Mouse (Mus musculus) limb, embryonic 15.5 days (tissue): ENCODE data around the gene Ptpn23. TPM values are rescaled to one million over a fixed set of nuclear protein-coding genes. Genes with fewer than 3 reads are reported as not detected.
"Not testable (repeated sequence)": the region's sequence is repeated elsewhere in the genome, so short reads cannot be mapped to it uniquely, and the experiment has no call there.

Source experiments
- ATAC-seq: fragments of 200-750 bp; cut with Nextera tagmentation; 2 replicates; pipeline ENCODE4 v1.8.0; 2017; ENCODE audit warnings: low read depth, moderate TSS enrichment; ENCODE audit not compliant: insufficient number of reproducible peaks, low FRiP score, low TSS enrichment
- H3K27ac ChIP-seq: fragments of 300-500 bp; sonication (generic); 2 replicates; pipeline ENCODE4 v1.5.1; 2015; ENCODE audit warnings: moderate library complexity, mild to moderate bottlenecking, inconsistent platforms
- H3K27me3 ChIP-seq: fragments of 300-500 bp; sonication (generic); 2 replicates; pipeline ENCODE4 v1.6.1; 2015; ENCODE audit warnings: inconsistent platforms
- H3K36me3 ChIP-seq: fragments of 300-500 bp; sonication (generic); 2 replicates; pipeline ENCODE4 v1.6.1; 2015; ENCODE audit warnings: inconsistent platforms
- H3K4me1 ChIP-seq: fragments of 300-500 bp; sonication (generic); 2 replicates; pipeline ENCODE4 v1.6.1; 2015; ENCODE audit warnings: inconsistent platforms
- H3K4me2 ChIP-seq: fragments of 300-500 bp; sonication (generic); 2 replicates; pipeline ENCODE4 v1.6.1; 2015; ENCODE audit warnings: mild to moderate bottlenecking, inconsistent platforms
- H3K4me3 ChIP-seq: fragments of 300-500 bp; sonication (generic); 2 replicates; pipeline ENCODE4 v1.5.1; 2015; ENCODE audit warnings: mild to moderate bottlenecking, inconsistent platforms
- H3K9ac ChIP-seq: fragments of 300-500 bp; sonication (generic); 2 replicates; pipeline ENCODE4 v1.6.1; 2015; ENCODE audit warnings: inconsistent platforms
- H3K9me3 ChIP-seq: fragments of 300-500 bp; sonication (generic); 2 replicates; pipeline ENCODE4 v1.6.1; 2016; ENCODE audit warnings: inconsistent platforms
- WGBS: fragments of 180-500 bp; shearing (Covaris S2); methylation state at CpG from one replicate; pipeline ENCODE4 v1.1.7; 2015; 5-methylcytosine and 5-hydroxymethylcytosine counted together
- polyA plus RNA-seq: library from polyadenylated mRNA; unstranded; fragments of >200 nt; fragmentation: Nextera tagmentation; extraction: Ambion mirVana; gene quantifications from 2 replicates; pipeline ENCODE4 v1.2.1, GENCODE M21; 2015

Ptpn23 gene
- polyA plus RNA-seq, 1 experiment from 2014 or later: 17.1 TPM

- WGBS: 39% methylated on average over 6 of the region's 6 CpGs
These were observed 3.2 kb upstream of the Ptpn23 start for GRCm38 (mm10) chr9:110410908-110411887.

DNA sequence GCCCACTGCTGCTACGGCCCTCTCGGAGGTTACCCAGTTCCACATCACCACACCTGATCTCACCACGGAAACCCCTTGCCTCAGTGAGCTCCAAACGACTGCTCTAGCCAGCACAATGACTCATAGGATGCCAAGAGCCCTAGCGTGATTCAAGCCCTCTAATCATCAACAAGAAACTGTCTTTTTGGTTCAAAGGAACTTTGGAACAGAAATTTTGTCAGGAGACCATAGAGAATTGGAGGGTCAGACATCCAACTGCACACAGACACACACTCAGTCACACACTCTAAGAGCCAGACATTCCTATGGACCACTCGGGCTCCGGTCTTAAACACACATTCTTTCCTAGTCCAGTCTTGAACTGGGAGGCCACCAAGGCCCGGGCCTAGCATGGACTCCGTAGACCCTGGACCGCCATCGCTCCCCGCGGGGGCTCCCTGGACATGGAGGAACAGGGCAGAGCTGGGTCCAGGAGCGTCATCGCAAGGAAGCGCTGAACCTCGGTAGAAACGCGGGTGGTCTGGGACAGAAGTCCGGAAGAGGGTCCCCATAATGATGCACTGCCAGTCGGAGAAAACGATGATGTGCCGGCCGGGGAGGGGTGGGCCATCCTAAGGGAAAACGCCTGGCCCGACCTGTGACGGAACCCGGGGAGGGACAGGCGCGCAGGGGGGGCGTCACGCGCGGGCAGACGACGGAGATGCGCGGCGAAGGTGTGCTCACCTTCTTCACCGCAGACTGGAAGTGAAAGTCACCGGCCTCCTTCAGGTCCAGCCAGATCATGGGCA is 508 bp downstream of the Ptpn23 start:
- ATAC-seq: peak; percentile 66; the same call in 1 of the 2 replicates
- H3K4me3 ChIP-seq: peak overlapping the region; percentile 96
- peak overlapping the region; percentile 87 for H3K9ac ChIP-seq
- H3K4me1 ChIP-seq: peaks cover 12% of the 10 kb centered on the region
- H3K9me3 ChIP-seq: no peaks in the 10 kb centered on the region
- H3K4me2 ChIP-seq: peak overlapping the region; percentile 81
- no peaks in the 10 kb centered on the region for H3K27me3 ChIP-seq
- 1% methylated on average over 41 of the region's 41 CpGs for WGBS
- H3K27ac ChIP-seq: peak overlapping the region; percentile 87
- H3K36me3 ChIP-seq: 0 out of 2 replicates have a peak, but pooled peaks cover 8% of the 10 kb centered on the region

More at GRCm38 (mm10) chr9:110410908-110411887, 3.2 kb upstream of the Ptpn23 start:
- H3K9me3 ChIP-seq: no peaks in the 10 kb centered on the region
- no peak overlapping the region for H3K27ac ChIP-seq
- no peak overlapping the region for H3K4me2 ChIP-seq
- no peaks in the 10 kb centered on the region for H3K27me3 ChIP-seq
- H3K4me3 ChIP-seq: no peak overlapping the region
- H3K4me1 ChIP-seq: peaks cover 12% of the 10 kb centered on the region
- H3K36me3 ChIP-seq: no peaks in the 10 kb centered on the region
- ATAC-seq: no peak
- H3K9ac ChIP-seq: no peak overlapping the region

DNA sequence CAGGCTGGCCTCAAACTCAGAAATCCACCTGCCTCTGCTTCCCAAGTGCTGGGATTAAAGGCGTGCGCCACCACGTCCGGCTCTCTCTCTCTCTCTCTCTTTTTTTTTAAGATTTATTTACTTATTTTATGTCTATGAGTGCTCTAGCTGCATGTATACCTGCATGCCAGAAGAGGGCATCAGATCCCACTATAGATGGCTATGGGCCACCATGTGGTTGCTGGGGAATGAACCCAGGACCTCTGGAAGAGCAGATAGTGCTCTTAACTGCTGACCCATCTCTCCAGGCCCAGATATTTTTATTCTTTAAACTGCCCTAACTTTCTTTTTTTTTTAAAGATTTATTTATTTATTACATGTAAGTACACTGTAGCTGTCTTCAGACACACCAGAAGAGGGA is 4.8 kb downstream of the Ptpn23 start:
- not testable (repeated sequence) for H3K9ac ChIP-seq, H3K4me2 ChIP-seq, H3K9me3 ChIP-seq, H3K4me1 ChIP-seq, H3K4me3 ChIP-seq, H3K27ac ChIP-seq, ATAC-seq, H3K27me3 ChIP-seq
- peaks cover 11% of the 10 kb centered on the region; the same call in 1 of the 2 replicates for H3K36me3 ChIP-seq
- WGBS: 80% methylated on average over 4 of the region's 4 CpGs

DNA sequence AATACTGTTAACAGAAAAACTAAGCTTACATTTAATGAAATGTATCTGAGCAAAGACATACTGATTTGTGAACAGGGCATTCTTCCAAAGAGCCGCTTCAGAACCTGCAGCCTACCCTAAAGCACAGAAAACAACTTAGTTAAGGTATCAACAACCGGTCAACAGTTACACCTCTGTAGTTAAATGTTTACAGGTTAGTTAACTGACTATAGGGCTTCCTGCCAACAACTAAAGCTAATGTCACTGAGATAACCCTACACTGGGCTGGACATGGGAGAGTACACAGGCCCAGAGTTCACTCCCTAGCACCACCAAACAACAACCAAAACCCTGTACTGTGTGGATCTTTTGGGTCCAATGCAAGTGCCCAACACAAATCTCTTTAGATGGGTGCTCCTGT is 5.3 kb downstream of the Ptpn23 start:
- peaks cover 7% of the 10 kb centered on the region for H3K4me1 ChIP-seq
- 93% methylated on average over 2 of the region's 2 CpGs for WGBS
- H3K9me3 ChIP-seq: no peaks in the 10 kb centered on the region
- H3K9ac ChIP-seq: no peak overlapping the region
- no peak for ATAC-seq
- H3K4me2 ChIP-seq: no peak overlapping the region
- no peaks in the 10 kb centered on the region for H3K27me3 ChIP-seq
- H3K27ac ChIP-seq: no peak overlapping the region
- H3K36me3 ChIP-seq: peaks cover 15% of the 10 kb centered on the region
- H3K4me3 ChIP-seq: no peak overlapping the region

DNA sequence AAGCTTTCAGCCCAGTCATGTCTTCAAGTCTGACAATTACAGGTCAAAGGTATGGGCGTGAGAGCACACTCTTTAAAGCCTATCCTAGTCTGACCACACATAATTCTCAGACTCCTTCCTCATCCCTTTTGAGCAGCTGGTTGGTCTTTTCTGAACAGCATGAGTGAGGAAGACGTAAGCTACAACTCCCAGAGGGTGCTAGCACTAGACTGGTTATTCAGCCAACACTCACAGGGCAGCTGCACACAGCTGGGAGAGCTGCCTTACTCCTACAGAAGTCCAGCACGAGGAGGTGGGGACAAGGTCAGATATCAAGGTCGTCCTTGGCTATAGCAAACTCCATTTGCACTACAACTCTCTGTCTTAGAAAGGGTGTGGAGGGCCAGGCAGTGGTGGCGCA is 7.4 kb downstream of the Ptpn23 start:
- Histone ChIP-seq H3K9ac (no peak overlapping the region), H3K4me1 (no peaks in the 10 kb centered on the region; the same call in 1 of the 2 replicates), H3K27me3 (no peaks in the 10 kb centered on the region), H3K36me3 (peaks cover 29% of the 10 kb centered on the region), H3K4me3 (no peak overlapping the region), H3K27ac (no peak overlapping the region), H3K9me3 (no peaks in the 10 kb centered on the region), H3K4me2 (no peak overlapping the region)
- WGBS: 79% methylated on average over 5 of the region's 5 CpGs
- no peak for ATAC-seq

DNA sequence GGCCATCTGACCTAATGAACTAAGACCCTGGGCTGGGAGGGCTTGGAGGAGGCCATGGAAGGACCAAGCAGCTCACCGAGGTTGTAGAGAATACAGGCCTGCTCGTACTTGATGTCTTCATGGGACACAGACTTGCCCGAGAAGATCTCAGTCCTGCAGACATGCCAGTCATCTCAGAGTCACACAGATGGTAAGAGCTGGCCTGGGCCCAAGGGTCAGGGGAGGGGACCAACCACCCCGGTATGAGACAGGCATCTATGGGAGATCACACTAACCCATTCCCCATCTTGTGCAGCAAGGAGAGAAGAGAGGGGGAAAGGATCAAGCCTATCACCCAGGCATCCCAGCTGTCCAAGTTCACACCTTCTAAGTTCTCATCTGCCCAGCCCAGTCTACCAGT is 14.7 kb downstream of the Ptpn23 start:
- no peaks in the 10 kb centered on the region for H3K9me3 ChIP-seq
- H3K4me1 ChIP-seq: no peaks in the 10 kb centered on the region
- H3K27me3 ChIP-seq: no peaks in the 10 kb centered on the region
- ATAC-seq: no peak
- H3K9ac ChIP-seq: no peak overlapping the region
- no peak overlapping the region for H3K4me2 ChIP-seq
- H3K4me3 ChIP-seq: no peak overlapping the region
- WGBS: 94% methylated on average over 4 of the region's 4 CpGs
- no peak overlapping the region for H3K27ac ChIP-seq
- H3K36me3 ChIP-seq: peaks cover 83% of the 10 kb centered on the region

DNA sequence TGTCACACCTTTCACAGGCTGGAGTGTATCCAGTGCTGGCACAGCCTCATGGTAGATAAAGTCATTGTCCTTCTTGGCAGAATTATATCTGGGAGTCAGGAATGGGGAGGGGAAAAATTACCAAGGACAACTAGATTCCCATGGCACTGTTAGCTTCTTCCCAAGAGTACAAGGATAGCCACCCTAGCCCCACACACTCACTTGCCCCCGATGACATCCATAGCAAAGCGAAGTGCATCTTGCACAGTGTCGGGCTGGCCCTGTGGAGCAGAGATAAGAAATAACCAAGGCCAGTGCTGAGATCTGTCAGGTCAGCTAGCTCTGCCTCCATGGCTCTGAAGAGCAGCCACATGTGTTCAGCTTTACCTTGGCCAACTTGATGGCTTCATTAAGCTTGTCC is 17.2 kb downstream of the Ptpn23 start:
- Histone ChIP-seq H3K27me3 (no peaks in the 10 kb centered on the region), H3K36me3 (peaks cover 90% of the 10 kb centered on the region), H3K4me1 (no peaks in the 10 kb centered on the region), H3K9me3 (no peaks in the 10 kb centered on the region), H3K27ac (no peak overlapping the region), H3K4me3 (no peak overlapping the region), H3K4me2 (no peak overlapping the region), H3K9ac (no peak overlapping the region)
- no peak for ATAC-seq
- WGBS: 95% methylated on average over 3 of the region's 3 CpGs

GRCm38 (mm10) chr9:110388011-110388410 is 20.0 kb downstream of the Ptpn23 start:
- H3K4me1 ChIP-seq: no peaks in the 10 kb centered on the region
- ATAC-seq: no peak
- peaks cover 99% of the 10 kb centered on the region for H3K36me3 ChIP-seq
- H3K4me3 ChIP-seq: no peak overlapping the region
- no peak overlapping the region for H3K9ac ChIP-seq
- H3K4me2 ChIP-seq: no peak overlapping the region
- no peak overlapping the region for H3K27ac ChIP-seq
- H3K9me3 ChIP-seq: no peaks in the 10 kb centered on the region
- no peaks in the 10 kb centered on the region for H3K27me3 ChIP-seq
- 94% methylated on average over 7 of the region's 7 CpGs for WGBS

DNA sequence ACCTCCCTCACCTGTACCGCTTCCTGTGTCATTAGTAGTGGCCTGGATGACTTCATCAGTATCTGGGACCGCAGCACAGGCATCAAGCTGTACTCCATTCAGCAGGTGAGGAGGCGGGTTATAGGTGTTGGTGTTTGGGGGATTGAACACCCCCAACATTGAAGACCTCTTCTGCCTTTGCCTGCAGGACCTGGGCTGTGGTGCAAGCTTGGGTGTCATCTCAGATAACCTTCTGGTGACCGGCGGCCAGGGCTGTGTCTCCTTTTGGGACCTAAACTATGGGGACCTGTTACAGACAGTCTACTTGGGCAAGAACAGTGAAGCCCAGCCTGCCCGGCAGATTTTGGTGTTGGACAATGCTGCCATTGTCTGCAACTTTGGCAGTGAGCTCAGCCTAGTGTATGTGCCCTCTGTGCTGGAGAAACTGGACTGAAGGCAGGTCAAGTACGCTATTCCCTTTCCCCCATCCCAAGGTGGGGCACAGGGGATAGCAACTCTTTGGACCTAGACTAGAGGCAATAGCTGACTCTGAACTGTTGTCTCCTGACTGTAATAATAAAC is 23.6 kb downstream of the Ptpn23 start:
- WGBS: 82% methylated on average over 7 of the region's 7 CpGs
- no peak for ATAC-seq
- peaks cover 3% of the 10 kb centered on the region; the same call in 1 of the 2 replicates for H3K4me1 ChIP-seq
- no peak overlapping the region for H3K9ac ChIP-seq
- no peak overlapping the region for H3K27ac ChIP-seq
- H3K4me3 ChIP-seq: no peak overlapping the region
- no peak overlapping the region for H3K4me2 ChIP-seq
- H3K36me3 ChIP-seq: peaks cover 92% of the 10 kb centered on the region
- H3K9me3 ChIP-seq: no peaks in the 10 kb centered on the region
- H3K27me3 ChIP-seq: no peaks in the 10 kb centered on the region

- no peak for ATAC-seq
- Histone ChIP-seq H3K9me3 (no peaks in the 10 kb centered on the region), H3K27me3 (no peaks in the 10 kb centered on the region), H3K4me2 (no peak overlapping the region), H3K4me1 (peaks cover 3% of the 10 kb centered on the region; the same call in 1 of the 2 replicates), H3K9ac (no peak overlapping the region), H3K27ac (no peak overlapping the region), H3K4me3 (no peak overlapping the region), H3K36me3 (peaks cover 90% of the 10 kb centered on the region)
- WGBS: 76% methylated on average over 12 of the region's 12 CpGs
These were observed 26.7 kb downstream of the Ptpn23 start for GRCm38 (mm10) chr9:110381292-110381691.

- Histone ChIP-seq H3K4me2 (0 out of 2 replicates have a peak overlapping the region, but pooled peaks have one; percentile 3), H3K36me3 (peaks cover 88% of the 10 kb centered on the region), H3K27me3 (no peaks in the 10 kb centered on the region), H3K9me3 (no peaks in the 10 kb centered on the region), H3K4me1 (peaks cover 3% of the 10 kb centered on the region; the same call in 1 of the 2 replicates), H3K4me3 (no peak overlapping the region), H3K27ac (no peak overlapping the region), H3K9ac (no peak overlapping the region)
- no peak for ATAC-seq
- 45% methylated on average over 21 of the region's 21 CpGs for WGBS
These were observed 27.4 kb downstream of the Ptpn23 start for GRCm38 (mm10) chr9:110380662-110381061.
